Mouse (Mus musculus): ENCODE measurements around the gene Dhx8.

- TF ChIP-seq CTCF (IDR thresholded peaks at IDR 0.05; ENCODE audit: extremely low read depth, insufficient read depth, insufficient read length, insufficient replicate concordance) (no peak), POLR2A (IDR thresholded peaks at IDR 0.05; ENCODE audit: low read depth, low read length) (no peak)
Observed at GRCm38 (mm10) chr11:101764546-101764945, 31.8 kb downstream of the Dhx8 start.
